Mouse (Mus musculus) testis, postnatal 10 days (tissue): ENCODE measurements around the gene Phtf1.

ENCODE experiments used
- DNase-seq: peaks from one replicate; pipeline ENCODE4 v3.0.0; 2021; ENCODE audit warnings: low spot score

Gene Phtf1

DNA sequence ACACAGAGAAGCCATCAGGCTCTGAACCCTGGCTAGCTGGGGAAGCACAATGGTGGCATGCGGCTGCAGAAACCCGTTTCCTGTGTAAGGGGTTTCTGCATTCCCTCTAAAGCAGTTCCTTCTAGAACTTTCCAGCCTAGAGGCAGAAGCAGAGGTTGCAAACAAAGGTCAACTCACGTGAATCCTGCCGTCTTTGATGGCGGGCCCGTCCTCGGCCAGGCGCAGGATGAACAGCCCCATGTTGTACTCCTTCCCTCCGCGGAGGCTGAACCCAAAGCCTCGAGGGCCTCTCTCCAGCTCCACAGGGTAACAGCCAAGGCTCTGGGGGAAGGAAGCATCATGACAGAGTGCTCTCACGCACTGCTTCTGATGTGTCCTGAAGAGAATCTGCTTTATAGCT is 52.2 kb downstream of the Phtf1 start:
- no peak for DNase-seq

- DNase-seq: no peak
These were observed 59.0 kb downstream of the Phtf1 start for GRCm38 (mm10) chr3:104026938-104027337.

DNA sequence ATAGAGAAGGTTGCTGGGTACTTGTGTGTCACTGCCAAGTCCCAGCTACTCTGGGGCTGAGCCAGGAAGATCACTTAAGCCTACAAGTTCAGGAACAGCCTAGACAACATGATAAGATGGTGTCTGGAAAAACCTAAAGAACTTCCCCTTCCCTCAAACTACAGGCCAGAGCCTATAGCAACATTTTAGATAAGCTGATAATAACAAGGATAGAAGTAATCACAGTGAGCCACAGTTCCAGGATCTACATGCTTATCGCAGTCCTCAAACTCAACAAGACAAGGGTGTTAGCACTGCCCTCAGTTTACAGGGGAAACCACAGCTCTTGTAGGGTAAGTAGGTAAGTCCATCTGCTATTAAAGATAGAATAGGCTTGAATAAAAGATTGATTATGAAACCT is 64.2 kb downstream of the Phtf1 start:
- no peak for DNase-seq

DNA sequence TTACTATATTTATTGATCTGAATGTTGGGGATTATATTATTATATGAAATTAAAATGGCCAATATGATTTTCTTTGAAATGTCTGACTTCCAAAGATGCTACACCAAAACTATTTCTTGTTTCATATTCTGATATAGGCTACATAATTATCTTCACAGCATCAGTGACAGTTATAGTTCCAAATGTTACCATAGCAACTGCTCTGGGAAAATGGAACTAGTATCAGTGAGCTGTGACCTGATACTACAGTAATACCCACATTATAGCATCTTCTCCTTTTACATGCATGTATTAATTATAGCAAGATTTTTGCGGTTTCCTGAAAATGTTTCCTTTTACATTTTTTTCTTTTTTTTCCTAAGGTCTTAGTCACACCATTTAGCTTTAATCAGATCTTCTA is 64.8 kb downstream of the Phtf1 start:
- DNase-seq: no peak

DNA sequence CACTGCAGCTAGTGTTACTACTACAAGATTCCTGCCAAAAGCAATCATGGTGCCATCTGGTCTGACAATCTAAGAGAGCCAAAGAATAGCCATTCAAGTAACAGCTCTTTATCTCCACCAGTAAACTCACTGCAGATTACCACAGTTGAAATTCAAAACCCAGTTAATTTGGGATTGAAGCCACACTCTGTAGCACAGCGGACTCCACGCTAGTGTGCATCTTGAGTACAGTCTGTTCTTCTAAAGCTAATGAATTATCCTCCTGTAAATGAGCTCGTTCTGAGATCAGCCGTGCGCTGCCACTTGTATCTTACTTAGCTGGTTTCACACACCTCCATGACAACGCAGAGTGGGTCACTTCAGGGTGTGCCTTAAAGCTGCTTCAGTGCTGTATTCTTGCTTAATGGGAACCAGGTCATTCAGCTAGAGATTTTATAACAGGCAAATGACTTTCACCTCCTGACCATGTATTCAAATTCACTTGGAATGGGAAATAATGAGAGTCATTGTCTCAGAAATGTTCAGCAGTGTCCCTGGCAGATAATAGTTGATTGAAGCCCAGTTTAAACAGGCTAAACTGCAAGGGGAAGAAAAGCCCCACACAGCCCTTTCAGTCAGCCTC is 91.2 kb downstream of the Phtf1 start:
- no peak for DNase-seq

DNA sequence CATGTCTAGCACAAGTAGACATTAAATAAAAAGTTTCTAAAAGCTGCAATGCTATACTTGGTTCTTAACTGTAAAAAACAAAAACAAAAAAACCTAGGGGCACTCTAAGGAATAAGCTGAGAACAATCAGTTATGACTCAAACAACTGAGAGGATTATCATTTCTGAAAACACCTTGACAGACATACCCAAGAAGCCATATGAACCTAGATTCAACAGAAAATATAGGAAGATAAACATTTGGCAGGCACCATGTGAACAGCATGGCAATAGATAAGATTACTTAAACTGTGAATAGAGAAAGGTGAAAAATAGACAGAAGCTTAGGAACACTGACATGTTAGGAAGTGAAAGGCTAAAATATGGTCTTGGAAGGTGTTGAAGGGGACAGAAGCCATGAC is 101.5 kb downstream of the Phtf1 start:
- no peak for DNase-seq
